Mouse (Mus musculus) MEL (cell line): ENCODE measurements around the gene Trmt2b.

Experiments
- SIN3A ChIP-seq: IDR thresholded peaks from 2 replicates; pipeline ENCODE4 v1.6.1; 2012; ENCODE audit warnings: low read length, improper control_type of control experiment, inconsistent platforms
- TAL1 ChIP-seq: IDR thresholded peaks from 2 replicates; pipeline ENCODE4 v1.6.1; 2012; ENCODE audit warnings: mild to moderate bottlenecking, inconsistent platforms, low read length, moderate library complexity, mixed read lengths

DNA sequence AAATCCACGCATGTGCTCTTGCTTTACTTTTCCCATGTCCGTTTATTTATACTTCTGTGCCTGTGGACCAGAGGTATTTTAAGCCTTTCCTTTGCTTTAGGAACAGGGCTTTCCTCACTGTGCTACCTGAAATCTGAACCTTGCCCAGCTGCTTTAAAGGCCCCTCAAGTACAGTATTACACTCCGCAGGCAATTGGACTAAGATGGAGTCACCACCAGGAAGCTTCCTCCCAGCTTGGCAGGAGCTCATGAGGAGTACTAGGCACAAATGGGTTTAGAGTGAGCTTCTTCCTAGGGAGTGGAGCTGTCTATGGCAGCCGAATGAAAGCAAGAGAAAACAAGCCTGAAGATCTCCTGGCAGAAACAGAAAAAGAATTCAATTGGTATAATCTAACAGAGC, 20.4 kb upstream of the Trmt2b start:
- no peak for TF ChIP-seq TAL1
- TF ChIP-seq SIN3A = no peak
